Mouse (Mus musculus): ENCODE measurements around the gene 2900026A02Rik.

DNA sequence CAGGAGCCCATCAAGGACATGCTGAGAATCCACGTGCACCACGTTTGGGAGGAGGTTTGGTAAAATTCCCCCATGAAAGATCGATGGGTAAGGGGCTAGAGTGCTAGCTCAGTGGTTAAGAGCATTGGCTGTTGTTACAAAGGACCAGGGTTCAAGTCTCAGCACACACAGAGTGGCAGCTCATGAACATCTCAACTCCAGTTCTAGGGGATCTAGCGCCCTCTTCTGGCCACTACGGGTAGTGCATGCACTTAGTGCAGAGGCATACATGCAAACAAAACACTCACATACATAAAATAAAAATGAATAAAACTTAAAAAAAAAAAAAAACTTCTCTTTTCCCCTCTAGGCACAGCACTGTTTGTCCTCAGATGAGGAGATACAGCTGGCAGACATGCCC is 142.3 kb downstream of the 2900026A02Rik start:
- TF ChIP-seq POLR2A (IDR thresholded peaks at IDR 0.05; ENCODE audit: insufficient read depth, low read depth, low read length) = no peak
- TF ChIP-seq EP300 (IDR thresholded peaks at IDR 0.05; ENCODE audit: insufficient read depth, low read depth, low read length) = no peak
- peak; percentile 64 for TF ChIP-seq CTCF (IDR thresholded peaks at IDR 0.05)

Data from heart, adult 2 months (tissue).